Mouse (Mus musculus) embryonic fibroblast, embryonic 13.5 days (primary cell): ENCODE measurements around the gene Med24. TPM values are rescaled to one million over a fixed set of nuclear protein-coding genes. Genes with fewer than 3 reads are reported as not detected.
A peak's percentile ranks its signal among the peaks of the same experiment; 100 is the strongest.
"Not testable (repeated sequence)": the region's sequence is repeated elsewhere in the genome, so short reads cannot be mapped to it uniquely, and the experiment has no call there.

ENCODE experiments used
- H3K27ac ChIP-seq: 2 replicates; pipeline ENCODE4 v1.5.1; 2012; ENCODE audit warnings: low read length, control low read depth, inconsistent platforms; ENCODE audit not compliant: insufficient read depth
- H3K4me1 ChIP-seq: 2 replicates; pipeline ENCODE4 v1.6.1; 2011; ENCODE audit warnings: low read length; ENCODE audit not compliant: control insufficient read depth, insufficient read depth
- H3K4me3 ChIP-seq: 2 replicates; pipeline ENCODE4 v1.5.1; 2011; ENCODE audit warnings: mild to moderate bottlenecking, control low read depth, low read length; ENCODE audit not compliant: insufficient read depth
- CTCF ChIP-seq: IDR thresholded peaks from 2 replicates; pipeline ENCODE4 v1.5.1; 2011; ENCODE audit warnings: mild to moderate bottlenecking, control low read depth, low read length, moderate library complexity, borderline replicate concordance; ENCODE audit not compliant: insufficient read depth
- POLR2A ChIP-seq: IDR thresholded peaks from 2 replicates; pipeline ENCODE4 v1.6.1; 2011; ENCODE audit warnings: low read depth, mild to moderate bottlenecking, control low read depth, low read length, moderate library complexity
- polyA plus RNA-seq: library from polyadenylated mRNA; stranded (reverse); fragments of >200 nt; gene quantifications from 2 replicates; pipeline ENCODE4 v1.2.4, GENCODE M21; 2011; ENCODE audit warnings: low read depth; ENCODE audit not compliant: missing spikeins, insufficient read length

Med24 gene
- polyA plus RNA-seq, 1 experiment: 58.1 TPM

- TF ChIP-seq CTCF: no peak
- peak; percentile 63; the same call in 1 of the 2 replicates for TF ChIP-seq POLR2A
- H3K27ac ChIP-seq: peak within 1 kb of the TSS; percentile 38; the same call in 1 of the 2 replicates
- H3K4me3 ChIP-seq: peak within 1 kb of the TSS; percentile 54
- peaks cover 5% of the 10 kb centered on the region; the same call in 1 of the 2 replicates for H3K4me1 ChIP-seq
Measured at GRCm38 (mm10) chr11:98740393-98741050, 11.3 kb upstream of the Med24 start, which contains the start of gene Thra. Thra (plus strand) TSS chr11:98740638.

- TF ChIP-seq CTCF (no peak), POLR2A (no peak)
- Histone ChIP-seq H3K4me1 (peaks cover 5% of the 10 kb centered on the region; the same call in 1 of the 2 replicates), H3K27ac (no peak overlapping the region; the same call in 1 of the 2 replicates), H3K4me3 (peak overlapping the region; percentile 54; the same call in 1 of the 2 replicates)
Measured at GRCm38 (mm10) chr11:98740026-98740392, 10.8 kb upstream of the Med24 start.

- TF ChIP-seq CTCF: no peak
- Histone ChIP-seq H3K4me3 (no peak overlapping the region), H3K4me1 (peaks cover 5% of the 10 kb centered on the region; the same call in 1 of the 2 replicates), H3K27ac (no peak overlapping the region)
Measured at GRCm38 (mm10) chr11:98738925-98739324, 9.7 kb upstream of the Med24 start.

DNA sequence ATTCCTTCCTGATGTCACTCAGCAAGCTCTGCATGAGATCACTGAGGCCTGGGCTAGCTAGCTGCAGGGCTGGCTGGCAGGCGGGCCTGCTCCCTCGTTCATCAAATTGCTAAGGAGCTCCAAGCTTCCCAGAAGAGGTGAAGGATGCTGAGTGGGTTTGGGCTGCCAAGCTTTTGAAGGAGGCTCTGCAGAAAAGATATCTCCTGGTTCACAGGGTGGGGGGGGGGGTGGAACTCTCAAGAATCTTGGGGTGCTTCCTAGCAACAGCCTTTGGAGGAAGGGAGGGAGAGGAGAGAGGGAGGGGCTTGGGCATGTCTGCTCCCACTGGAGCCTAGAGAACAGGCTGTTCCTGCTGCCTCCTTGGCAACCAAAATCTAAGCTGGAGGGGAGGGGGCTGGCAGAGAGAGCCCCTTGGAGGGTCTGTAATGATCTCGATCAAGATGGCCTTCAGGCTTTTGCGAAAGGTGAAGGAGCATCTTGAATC lies 9.2 kb upstream of the Med24 start:
- Histone ChIP-seq H3K4me1 (peaks cover 5% of the 10 kb centered on the region; the same call in 1 of the 2 replicates), H3K4me3 (no peak overlapping the region), H3K27ac (no peak overlapping the region)
- TF ChIP-seq POLR2A (no peak), CTCF (no peak)

DNA sequence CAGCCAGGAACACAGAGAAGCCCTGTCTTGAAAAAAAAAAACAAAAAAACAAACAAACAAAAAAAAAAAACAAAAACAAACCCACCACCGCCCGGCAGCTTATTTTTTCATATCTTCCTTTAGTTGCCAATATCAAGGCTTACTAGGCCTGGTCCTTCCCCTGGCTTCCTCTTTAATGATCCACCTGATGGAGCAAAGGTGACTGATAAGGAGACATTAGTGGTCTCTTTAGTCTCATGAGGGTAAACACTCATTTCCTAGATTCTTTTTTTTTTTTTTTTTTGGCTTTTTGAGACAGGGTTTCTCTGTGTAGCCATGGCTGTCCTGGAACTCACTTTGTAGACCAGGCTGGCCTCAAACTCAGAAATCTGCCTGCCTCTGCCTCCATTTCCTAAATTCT lies 8.0 kb upstream of the Med24 start:
- not testable (repeated sequence) for H3K27ac ChIP-seq, H3K4me3 ChIP-seq, H3K4me1 ChIP-seq

DNA sequence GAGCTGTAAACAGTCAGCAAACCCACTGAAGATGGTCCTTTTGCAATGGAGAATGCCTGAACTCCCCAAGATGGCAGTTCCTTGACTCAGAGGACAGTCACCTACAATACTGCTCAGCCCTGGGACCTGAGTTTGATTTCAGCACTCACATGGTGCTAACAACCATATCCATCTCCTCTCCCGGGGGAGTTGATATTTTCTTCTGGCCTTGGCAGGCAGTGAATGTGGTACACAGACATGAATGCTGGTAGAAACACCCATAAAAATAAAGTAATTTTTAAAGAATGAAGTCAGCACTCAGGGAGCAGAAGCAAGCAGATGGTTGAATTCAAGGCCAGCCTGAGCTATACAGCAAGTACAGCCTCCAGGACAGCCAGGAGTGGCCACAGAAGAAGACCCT lies 6.9 kb upstream of the Med24 start:
- TF ChIP-seq POLR2A (no peak), CTCF (no peak)
- no peak overlapping the region for H3K27ac ChIP-seq

DNA sequence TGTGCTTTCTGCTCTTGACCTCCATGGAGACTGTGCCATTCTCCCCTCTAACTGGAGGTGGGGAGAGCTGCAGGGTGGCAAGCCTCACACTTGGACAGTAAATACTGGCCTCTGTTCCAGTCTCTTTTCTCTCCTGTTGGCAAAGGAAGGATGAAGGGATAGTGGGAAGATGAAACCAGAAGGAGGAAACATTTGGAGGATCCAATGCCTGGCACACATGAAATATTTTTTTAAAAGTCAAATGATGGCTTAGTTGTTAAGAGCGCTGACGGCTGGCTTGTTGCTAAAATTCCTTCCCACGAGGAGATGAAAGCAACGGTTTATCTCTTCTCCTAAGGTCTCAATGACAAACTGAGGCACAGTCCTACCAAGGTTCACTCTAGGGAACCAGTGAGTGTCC lies 5.9 kb upstream of the Med24 start:
- Histone ChIP-seq H3K27ac (no peak overlapping the region), H3K4me3 (no peak overlapping the region), H3K4me1 (peaks cover 8% of the 10 kb centered on the region; the same call in 1 of the 2 replicates)
- TF ChIP-seq CTCF: no peak
- TF ChIP-seq POLR2A: no peak

More for the DNA sequence above, 6.9 kb upstream of the Med24 start:
- no peak overlapping the region for H3K4me3 ChIP-seq
- peaks cover 5% of the 10 kb centered on the region for H3K4me1 ChIP-seq

GRCm38 (mm10) chr11:98734020-98734419 lies 4.8 kb upstream of the Med24 start:
- Histone ChIP-seq H3K4me3 (no peak overlapping the region), H3K27ac (no peak overlapping the region), H3K4me1 (peaks cover 8% of the 10 kb centered on the region; the same call in 1 of the 2 replicates)
- TF ChIP-seq POLR2A (no peak), CTCF (no peak)

GRCm38 (mm10) chr11:98731134-98731533 lies 1.9 kb upstream of the Med24 start:
- TF ChIP-seq CTCF (no peak), POLR2A (no peak)
- Histone ChIP-seq H3K4me1 (peaks cover 8% of the 10 kb centered on the region; the same call in 1 of the 2 replicates), H3K27ac (peak overlapping the region; percentile 91), H3K4me3 (no peak overlapping the region)

GRCm38 (mm10) chr11:98730727-98731126 lies 1.5 kb upstream of the Med24 start:
- no peak overlapping the region for H3K4me3 ChIP-seq
- TF ChIP-seq POLR2A: no peak
- no peak for TF ChIP-seq CTCF
- H3K4me1 ChIP-seq: peaks cover 8% of the 10 kb centered on the region; the same call in 1 of the 2 replicates
- peak overlapping the region; percentile 91 for H3K27ac ChIP-seq
